Mouse (Mus musculus) cerebellum, adult 2 months (tissue): ENCODE results near the gene Lipa.

Source experiments
- CTCF ChIP-seq: fragments of 200-500 bp; IDR thresholded peaks from 2 replicates; pipeline ENCODE4 v1.5.1; 2011; ENCODE audit warnings: low read depth, mild to moderate bottlenecking, control low read depth, low read length, moderate library complexity, borderline replicate concordance; ENCODE audit not compliant: insufficient read depth
- POLR2A ChIP-seq: fragments of 200-500 bp; IDR thresholded peaks from 2 replicates; pipeline ENCODE4 v1.6.1; 2011; ENCODE audit warnings: low read length, control low read depth, borderline replicate concordance; ENCODE audit not compliant: insufficient read depth

GRCm38 (mm10) chr19:34546211-34546610 is 18.9 kb upstream of the Lipa start:
- no peak for TF ChIP-seq CTCF
- TF ChIP-seq POLR2A: no peak
